Mouse (Mus musculus) stomach, embryonic 14.5 days (tissue): ENCODE results near the gene Col18a1. TPM values are rescaled to one million over a fixed set of nuclear protein-coding genes. Genes with fewer than 3 reads are reported as not detected.

ENCODE experiments used
- ATAC-seq: fragments of 200-750 bp; cut with Nextera tagmentation; 2 replicates; pipeline ENCODE4 v1.8.0; 2017; ENCODE audit warnings: low read depth, moderate TSS enrichment; ENCODE audit not compliant: insufficient number of reproducible peaks, insufficient read depth, low FRiP score
- H3K27ac ChIP-seq: fragments of 300-500 bp; sonication (generic); 2 replicates; pipeline ENCODE4 v1.5.1; 2014; ENCODE audit warnings: mild to moderate bottlenecking, low read length, moderate library complexity, mixed read lengths
- H3K27me3 ChIP-seq: fragments of 300-500 bp; sonication (generic); 2 replicates; pipeline ENCODE4 v1.6.1; 2014; ENCODE audit warnings: low read length, control low read depth, mixed read lengths; ENCODE audit not compliant: control insufficient read depth, insufficient read depth
- H3K36me3 ChIP-seq: fragments of 300-500 bp; sonication (generic); 2 replicates; pipeline ENCODE4 v1.6.1; 2014; ENCODE audit warnings: mild to moderate bottlenecking, control low read depth, low read length, moderate library complexity, mixed read lengths; ENCODE audit not compliant: control insufficient read depth, insufficient read depth
- H3K4me1 ChIP-seq: fragments of 300-500 bp; sonication (generic); 2 replicates; pipeline ENCODE4 v1.6.1; 2014; ENCODE audit warnings: low read length, control low read depth, mixed read lengths; ENCODE audit not compliant: control insufficient read depth, insufficient read depth
- H3K4me2 ChIP-seq: fragments of 300-500 bp; sonication (generic); replicated peaks from 2 replicates; pipeline ENCODE4 v1.6.1; 2014; ENCODE audit warnings: low read depth, low read length, control low read depth
- H3K4me3 ChIP-seq: fragments of 300-500 bp; sonication (generic); 2 replicates; pipeline ENCODE4 v1.5.1; 2014; ENCODE audit warnings: low read depth, low read length, control low read depth
- H3K9ac ChIP-seq: fragments of 300-500 bp; sonication (generic); replicated peaks from 2 replicates; pipeline ENCODE4 v1.6.1; 2014; ENCODE audit warnings: low read depth, mild to moderate bottlenecking, control low read depth, low read length, moderate library complexity, mixed read lengths
- H3K9me3 ChIP-seq: fragments of 300-500 bp; sonication (generic); 2 replicates; pipeline ENCODE4 v1.6.1; 2016; ENCODE audit warnings: low read depth, low read length, control low read depth; ENCODE audit not compliant: control insufficient read depth
- WGBS: fragments of 180-500 bp; shearing (Covaris S2); extraction: QIAGEN DNeasy Blood & Tissue Kit; methylation state at CpG from one replicate; pipeline ENCODE4 v1.1.7; 2014; 5-methylcytosine and 5-hydroxymethylcytosine counted together
- polyA plus RNA-seq: library from polyadenylated mRNA; unstranded; fragments of >200 nt; fragmentation: Nextera tagmentation; extraction: Ambion mirVana; gene quantifications from 2 replicates; pipeline ENCODE4 v1.2.1, GENCODE M21; 2014

Gene Col18a1
- polyA plus RNA-seq, 1 experiment from 2014 or later = 49.8 TPM

DNA sequence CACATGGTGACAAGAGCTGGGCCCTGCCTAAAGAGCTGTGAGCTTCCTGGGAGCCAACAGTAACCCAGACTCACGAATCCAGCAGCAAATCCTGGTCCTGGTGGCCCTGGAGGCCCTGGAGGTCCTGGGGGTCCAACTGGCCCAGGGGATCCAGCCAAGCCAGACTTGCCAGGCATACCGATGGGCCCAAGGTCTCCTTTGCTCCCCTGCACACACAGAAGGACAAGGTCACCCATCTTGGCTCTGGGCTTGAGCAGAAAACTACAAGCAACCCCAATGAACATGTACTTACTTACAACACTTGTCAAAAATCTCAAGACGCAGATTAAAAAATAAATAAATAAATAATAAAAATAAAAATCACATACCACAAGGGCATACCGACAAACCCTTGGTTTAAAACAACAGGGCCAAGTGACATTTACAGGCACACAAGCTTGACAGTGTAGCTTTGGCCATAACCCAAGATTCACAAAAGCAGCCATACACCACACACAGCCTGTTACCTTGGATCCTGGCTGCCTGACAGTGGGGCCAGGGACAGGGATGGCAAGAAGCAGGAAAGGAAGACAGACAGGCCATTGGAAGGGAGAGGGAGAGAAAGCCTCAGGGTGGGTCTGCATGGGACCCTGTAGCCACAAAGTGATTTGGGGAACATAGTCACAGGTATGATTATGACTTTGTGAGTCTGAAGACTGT, 91.9 kb downstream of the Col18a1 start:
- Histone ChIP-seq H3K36me3 (no peaks in the 10 kb centered on the region), H3K9ac (no peak overlapping the region), H3K27me3 (no peaks in the 10 kb centered on the region), H3K9me3 (no peaks in the 10 kb centered on the region), H3K4me3 (no peak overlapping the region), H3K4me1 (no peaks in the 10 kb centered on the region), H3K27ac (no peak overlapping the region), H3K4me2 (no peak overlapping the region)
- ATAC-seq = no peak
- WGBS = 81% methylated on average over 4 of the region's 4 CpGs

DNA sequence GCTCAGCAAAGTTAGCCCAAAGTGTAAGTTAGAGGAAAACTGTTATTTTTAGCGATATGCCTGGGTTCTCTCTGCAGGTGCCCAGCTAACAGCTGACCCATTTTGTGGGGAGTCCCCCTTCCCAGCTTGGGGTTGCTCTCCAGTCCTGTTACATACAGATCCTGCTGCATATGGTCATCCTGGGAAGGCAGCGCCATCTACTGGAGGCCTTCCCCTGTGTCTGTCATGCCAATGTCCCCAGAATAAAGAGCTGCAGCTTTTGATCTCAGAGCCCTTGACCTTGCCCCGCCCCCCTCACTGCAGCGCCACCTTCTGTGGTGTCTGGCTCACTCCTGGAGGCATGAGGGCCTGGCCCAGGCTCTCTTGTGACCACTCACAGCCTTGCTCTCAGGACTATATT, 96.3 kb downstream of the Col18a1 start:
- no peaks in the 10 kb centered on the region for H3K27me3 ChIP-seq

DNA sequence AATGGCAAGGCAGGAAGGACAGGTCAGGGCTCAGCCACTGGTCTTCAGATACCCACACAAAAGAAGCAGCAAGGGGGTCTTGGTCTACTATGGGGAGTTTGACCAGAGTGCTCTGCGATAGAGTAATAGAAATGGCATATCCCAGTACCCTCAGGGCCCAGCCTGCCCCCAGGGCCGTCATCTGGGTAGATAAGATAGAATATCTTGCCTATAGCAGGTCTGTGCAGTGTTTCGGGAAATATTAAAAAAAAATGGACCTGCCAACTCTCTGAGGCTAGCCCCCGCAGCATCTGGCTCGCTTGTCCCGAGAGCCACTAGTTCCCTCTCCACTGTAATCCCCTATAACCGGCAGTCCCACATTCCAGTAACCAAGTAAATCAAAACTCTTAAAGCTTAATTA, 97.9 kb downstream of the Col18a1 start:
- no peaks in the 10 kb centered on the region; the same call in 1 of the 2 replicates for H3K36me3 ChIP-seq
- H3K9ac ChIP-seq = no peak overlapping the region
- no peak for ATAC-seq
- H3K4me2 ChIP-seq = no peak overlapping the region
- no peaks in the 10 kb centered on the region for H3K27me3 ChIP-seq
- WGBS = 86% methylated on average over 7 of the region's 7 CpGs
- no peaks in the 10 kb centered on the region for H3K9me3 ChIP-seq
- H3K4me1 ChIP-seq = no peaks in the 10 kb centered on the region
- no peak overlapping the region for H3K27ac ChIP-seq
- no peak overlapping the region for H3K4me3 ChIP-seq

More for the DNA sequence above, 96.3 kb downstream of the Col18a1 start:
- no peak overlapping the region for H3K9ac ChIP-seq
- H3K4me3 ChIP-seq = no peak overlapping the region
- no peak overlapping the region for H3K27ac ChIP-seq
- H3K36me3 ChIP-seq = no peaks in the 10 kb centered on the region; the same call in 1 of the 2 replicates
- H3K4me1 ChIP-seq = no peaks in the 10 kb centered on the region
- 48% methylated on average over 4 of the region's 4 CpGs for WGBS
- peak; percentile 26; the same call in 1 of the 2 replicates for ATAC-seq
- H3K9me3 ChIP-seq = no peaks in the 10 kb centered on the region
- no peak overlapping the region for H3K4me2 ChIP-seq

DNA sequence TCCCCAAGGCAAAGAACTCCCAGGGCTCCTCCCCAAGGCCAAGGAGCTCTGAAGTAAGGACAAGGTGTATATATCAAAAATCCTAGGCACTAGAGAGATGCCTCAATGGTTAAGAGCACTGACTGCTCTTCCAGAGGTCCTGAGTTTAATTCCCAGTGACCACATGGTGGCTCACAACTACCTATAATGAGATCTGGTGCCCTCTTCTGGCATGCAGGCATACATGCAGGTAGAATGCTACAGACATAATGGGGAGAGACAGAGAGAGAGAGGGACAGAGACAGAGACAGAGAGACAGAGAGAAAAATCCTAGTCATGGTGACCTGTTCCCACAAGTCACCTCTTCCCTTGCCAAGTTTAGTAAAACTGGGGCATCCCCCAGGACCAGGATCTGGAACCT, 101.7 kb downstream of the Col18a1 start:
- Histone ChIP-seq H3K4me2 (no peak overlapping the region), H3K4me1 (no peaks in the 10 kb centered on the region), H3K27ac (no peak overlapping the region), H3K27me3 (no peaks in the 10 kb centered on the region), H3K36me3 (no peaks in the 10 kb centered on the region; the same call in 1 of the 2 replicates), H3K9me3 (no peaks in the 10 kb centered on the region), H3K9ac (no peak overlapping the region), H3K4me3 (no peak overlapping the region)
- no peak for ATAC-seq

DNA sequence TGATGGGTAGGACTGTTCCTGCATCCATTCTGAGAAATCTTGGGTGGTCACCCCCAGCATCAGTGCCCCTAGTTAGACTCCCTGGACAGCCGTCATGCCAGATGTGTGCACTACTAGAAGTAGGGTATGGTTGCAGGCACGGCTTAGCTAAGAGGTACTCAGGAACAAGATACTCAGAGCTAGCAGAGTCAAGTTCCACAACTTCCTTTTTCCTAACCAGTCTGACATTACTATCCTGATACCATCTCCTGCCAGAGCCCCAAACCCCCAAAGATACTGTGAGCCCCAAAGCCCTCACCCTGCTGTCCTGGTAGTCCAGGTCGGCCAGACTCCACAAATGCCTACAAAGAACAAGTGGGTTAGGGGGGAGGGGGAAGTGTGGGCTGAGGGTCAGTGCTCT, 102.1 kb downstream of the Col18a1 start:
- no peak overlapping the region for H3K27ac ChIP-seq
- H3K4me2 ChIP-seq = no peak overlapping the region
- H3K36me3 ChIP-seq = no peaks in the 10 kb centered on the region; the same call in 1 of the 2 replicates
- 96% methylated on average over 3 of the region's 3 CpGs for WGBS
- no peaks in the 10 kb centered on the region for H3K27me3 ChIP-seq
- no peaks in the 10 kb centered on the region for H3K9me3 ChIP-seq
- no peak for ATAC-seq
- H3K9ac ChIP-seq = no peak overlapping the region
- H3K4me3 ChIP-seq = no peak overlapping the region
- H3K4me1 ChIP-seq = no peaks in the 10 kb centered on the region

DNA sequence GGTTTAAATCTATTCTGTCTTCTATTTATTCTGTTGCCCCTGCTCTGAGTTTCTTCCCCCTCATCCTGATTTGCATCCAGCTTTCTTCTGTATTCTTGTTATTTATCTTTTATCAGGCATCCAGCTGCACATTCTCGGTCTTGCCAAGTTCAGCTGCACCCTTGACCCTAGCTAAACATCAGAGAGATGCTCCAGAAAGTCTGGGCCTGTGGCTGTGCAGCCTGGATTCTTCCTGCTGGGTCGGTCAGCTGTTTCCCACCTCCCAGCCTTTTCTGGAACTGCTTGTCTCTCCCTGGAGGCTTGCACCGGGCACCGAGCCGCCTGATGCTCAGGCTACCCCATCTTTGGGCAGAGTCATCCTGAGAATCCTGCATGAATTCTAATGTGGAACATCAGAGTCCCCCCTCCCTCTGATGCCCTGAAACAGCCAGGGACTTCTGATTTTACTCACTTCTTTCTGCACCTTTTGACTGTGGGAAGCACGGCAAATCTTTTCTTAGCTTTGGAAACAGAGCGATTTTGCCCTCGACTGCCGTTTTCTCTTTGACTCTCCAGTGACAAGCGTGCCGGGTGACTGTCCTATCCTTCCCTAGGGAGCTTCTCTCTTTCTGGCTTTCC, 103.8 kb downstream of the Col18a1 start:
- no peak for ATAC-seq
- Histone ChIP-seq H3K4me1 (no peaks in the 10 kb centered on the region), H3K9me3 (no peaks in the 10 kb centered on the region), H3K4me3 (no peak overlapping the region), H3K27ac (no peak overlapping the region), H3K9ac (no peak overlapping the region), H3K36me3 (no peaks in the 10 kb centered on the region; the same call in 1 of the 2 replicates), H3K27me3 (no peaks in the 10 kb centered on the region), H3K4me2 (no peak overlapping the region)
- WGBS = 71% methylated on average over 11 of the region's 11 CpGs

DNA sequence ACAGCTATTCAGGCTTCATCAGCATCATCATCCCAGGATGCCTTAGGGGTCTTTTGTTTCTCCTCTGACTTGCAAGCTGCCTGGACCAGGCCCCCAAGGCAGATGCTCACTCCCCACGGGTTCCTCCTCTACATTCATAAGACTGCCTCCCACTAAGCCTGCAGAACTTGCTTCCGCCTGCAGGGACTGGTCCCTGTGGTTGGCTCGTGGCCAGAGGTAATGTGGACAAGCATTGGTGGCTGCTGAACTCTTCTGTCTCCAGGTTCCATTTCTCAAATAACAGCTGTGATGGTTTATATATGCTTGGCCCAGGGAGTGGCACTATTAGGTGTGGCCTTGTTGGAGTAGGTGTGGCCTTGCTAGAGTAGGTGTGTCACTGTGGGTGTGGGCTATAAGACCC, 104.9 kb downstream of the Col18a1 start:
- no peak overlapping the region for H3K4me2 ChIP-seq
- H3K27ac ChIP-seq = no peak overlapping the region
- H3K4me1 ChIP-seq = no peaks in the 10 kb centered on the region
- H3K4me3 ChIP-seq = no peak overlapping the region
- no peak for ATAC-seq
- H3K9ac ChIP-seq = no peak overlapping the region
- 69% methylated on average over 3 of the region's 3 CpGs for WGBS
- no peaks in the 10 kb centered on the region for H3K36me3 ChIP-seq
- no peaks in the 10 kb centered on the region for H3K9me3 ChIP-seq
- H3K27me3 ChIP-seq = no peaks in the 10 kb centered on the region

DNA sequence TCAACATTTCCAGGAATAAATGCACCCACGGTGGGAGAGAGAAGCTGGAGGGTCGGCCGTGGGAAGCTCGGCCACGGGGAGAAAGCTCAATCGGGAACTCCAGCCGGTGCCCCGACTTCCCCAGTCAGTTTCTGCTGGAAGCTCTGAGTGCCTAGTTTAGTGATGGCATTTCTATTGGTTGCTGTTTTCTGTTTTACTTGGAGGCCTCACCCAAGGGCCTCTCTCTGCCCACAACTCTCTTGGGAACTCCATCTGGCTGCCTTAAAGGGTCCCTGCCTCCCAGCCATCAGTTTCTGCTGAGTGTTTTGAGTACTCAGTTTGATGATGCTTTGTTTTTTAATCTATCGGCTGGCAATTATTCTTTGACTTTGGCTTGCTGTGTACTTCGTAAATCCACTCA, 109.6 kb downstream of the Col18a1 start:
- H3K27ac ChIP-seq = no peak overlapping the region
- H3K4me2 ChIP-seq = no peak overlapping the region
- H3K27me3 ChIP-seq = no peaks in the 10 kb centered on the region
- H3K4me3 ChIP-seq = no peak overlapping the region
- no peaks in the 10 kb centered on the region for H3K4me1 ChIP-seq
- WGBS = 74% methylated on average over 10 of the region's 10 CpGs
- no peak overlapping the region for H3K9ac ChIP-seq
- H3K9me3 ChIP-seq = no peaks in the 10 kb centered on the region
- no peak for ATAC-seq
- H3K36me3 ChIP-seq = 0 out of 2 replicates have a peak, but pooled peaks cover under 1% of the 10 kb centered on the region
